Mouse (Mus musculus) forebrain, embryonic 14.5 days (tissue): Measurements from ENCODE around the gene Armc7. TPM values are rescaled to one million over a fixed set of nuclear protein-coding genes. Genes with fewer than 3 reads are reported as not detected.

ENCODE experiments used
- ATAC-seq: fragments of 200-750 bp; cut with Nextera tagmentation; 2 replicates; pipeline ENCODE4 v1.8.0; 2017; ENCODE audit warnings: mild to moderate bottlenecking, moderate library complexity
- DNase-seq: peaks from one replicate; pipeline ENCODE4 v3.0.0-alpha.2; 2015; ENCODE audit warnings: low spot score
- H3K27ac ChIP-seq: fragments of 300-500 bp; sonication (generic); 2 replicates; pipeline ENCODE4 v1.5.1; 2014; ENCODE audit warnings: low read depth, mild to moderate bottlenecking, control low read depth, low read length, moderate library complexity
- H3K27me3 ChIP-seq: fragments of 300-500 bp; sonication (generic); replicated peaks from 2 replicates; pipeline ENCODE4 v1.6.1; 2014; ENCODE audit warnings: low read length, control low read depth, mixed read lengths; ENCODE audit not compliant: control insufficient read depth, insufficient read depth
- H3K36me3 ChIP-seq: fragments of 300-500 bp; sonication (generic); 2 replicates; pipeline ENCODE4 v1.6.1; 2014; ENCODE audit warnings: low read length, control low read depth; ENCODE audit not compliant: control insufficient read depth, insufficient read depth
- H3K4me1 ChIP-seq: fragments of 300-500 bp; sonication (generic); 2 replicates; pipeline ENCODE4 v1.6.1; 2014; ENCODE audit warnings: antibody characterized with exemption, low read length, control low read depth; ENCODE audit not compliant: control insufficient read depth, insufficient read depth
- H3K4me2 ChIP-seq: fragments of 300-500 bp; sonication (generic); 2 replicates; pipeline ENCODE4 v1.6.1; 2014; ENCODE audit warnings: mild to moderate bottlenecking, control low read depth, low read length
- H3K4me3 ChIP-seq: fragments of 300-500 bp; sonication (generic); 2 replicates; pipeline ENCODE4 v1.5.1; 2014; ENCODE audit warnings: low read depth, low read length, control low read depth
- H3K9ac ChIP-seq: fragments of 300-500 bp; sonication (generic); 2 replicates; pipeline ENCODE4 v1.6.1; 2014; ENCODE audit warnings: mild to moderate bottlenecking, low read length, control low read depth, moderate library complexity
- H3K9me3 ChIP-seq: fragments of 300-500 bp; sonication (generic); replicated peaks from 2 replicates; pipeline ENCODE4 v1.6.1; 2016; ENCODE audit warnings: low read length, control low read depth, mixed read lengths; ENCODE audit not compliant: control insufficient read depth
- WGBS: fragments of 180-500 bp; shearing (Covaris S2); extraction: QIAGEN DNeasy Blood & Tissue Kit; methylation state at CpG from one replicate; pipeline ENCODE4 v1.1.7; 2014; 5-methylcytosine and 5-hydroxymethylcytosine counted together
- microRNA-seq: library from miRNA; unstranded; fragments of <30 nt; microRNA quantifications from one replicate; pipeline ENCODE4, GENCODE M21; 2016
- polyA plus RNA-seq: library from polyadenylated mRNA; unstranded; fragments of >200 nt; fragmentation: Nextera tagmentation; extraction: Ambion mirVana; gene quantifications from 2 replicates; pipeline ENCODE4 v1.2.1, GENCODE M21; 2014

Gene Armc7
- polyA plus RNA-seq, 1 experiment from 2014 or later, result 11.5 TPM

DNA sequence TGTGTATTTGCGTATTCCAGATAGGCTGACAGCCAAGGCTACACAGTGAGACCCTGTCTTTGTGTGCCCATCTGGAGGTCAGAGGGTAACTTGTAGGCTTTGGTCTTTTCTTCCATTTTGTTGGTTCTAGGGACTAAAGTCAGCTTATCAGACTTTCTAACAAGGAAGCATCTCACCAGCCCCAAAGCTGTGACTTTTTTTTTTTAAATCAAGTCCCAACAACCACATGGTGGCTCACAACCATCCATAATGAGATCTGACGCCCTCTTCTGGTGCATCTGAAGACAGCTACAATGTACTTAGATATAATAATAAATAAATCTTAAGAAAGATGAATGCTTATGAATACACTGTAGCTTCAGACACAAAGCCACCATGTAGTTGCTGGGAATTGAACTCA lies 62.6 kb downstream of the Armc7 start:
- Histone ChIP-seq H3K27me3 (no peaks in the 10 kb centered on the region), H3K4me2 (no peak overlapping the region), H3K36me3 (peaks cover 13% of the 10 kb centered on the region), H3K4me3 (no peak overlapping the region), H3K27ac (no peak overlapping the region), H3K4me1 (peaks cover 14% of the 10 kb centered on the region), H3K9ac (no peak overlapping the region), H3K9me3 (no peaks in the 10 kb centered on the region)
- ATAC-seq, result no peak
- DNase-seq, result no peak
- WGBS, result 56% methylated on average over 2 of the region's 2 CpGs

Small RNAs within 50 kb of the gene (microRNA-seq; reads per million reads assigned to microRNA genes)
- gene Mir3968, result not detected

Other genes starting within 250 kb of the Armc7 start
- gene Grin2c, start 208.4 kb upstream of the Armc7 start, polyA plus RNA-seq, result 0.12 and 0.14 TPM in 2 replicates
- 17.2 and 20.0 TPM in 2 replicates for gene Fdxr, start 198.6 kb upstream of the Armc7 start, polyA plus RNA-seq
- 0.24 and 0.40 TPM in 2 replicates for gene Fads6, start 178.0 kb upstream of the Armc7 start, polyA plus RNA-seq
- not detected in 2 replicates for gene Otop2, start 168.5 kb upstream of the Armc7 start, polyA plus RNA-seq
- not detected in 2 replicates for gene Ush1g, start 153.6 kb upstream of the Armc7 start, polyA plus RNA-seq
- gene Otop3, start 140.9 kb upstream of the Armc7 start, polyA plus RNA-seq, result 0.06 and 0.09 TPM in 2 replicates
- 32.0 and 36.3 TPM in 2 replicates for gene Hid1, start 107.9 kb upstream of the Armc7 start, polyA plus RNA-seq
- gene Cdr2l, start 93.8 kb upstream of the Armc7 start, polyA plus RNA-seq, result 17.7 and 19.0 TPM in 2 replicates
- gene Mrpl58, start 71.9 kb upstream of the Armc7 start, polyA plus RNA-seq, result 203 and 253 TPM in 2 replicates
- gene Atp5h, start 55.7 kb upstream of the Armc7 start, polyA plus RNA-seq, result 768 and 904 TPM in 2 replicates
- gene Kctd2, start 55.5 kb upstream of the Armc7 start, polyA plus RNA-seq, result 17.8 and 17.9 TPM in 2 replicates
- gene Trim80, start 35.1 kb upstream of the Armc7 start, polyA plus RNA-seq, result not detected in 2 replicates
- gene Slc16a5, start 13.2 kb upstream of the Armc7 start, polyA plus RNA-seq, result 0.12 TPM in 1 of 2 replicates, not detected in the other
- gene Nt5c, start 16.2 kb downstream of the Armc7 start, polyA plus RNA-seq, result 95.5 and 107 TPM in 2 replicates
- 2,151 and 2,168 TPM in 2 replicates for gene Jpt1, start 38.7 kb downstream of the Armc7 start, polyA plus RNA-seq
- gene Sumo2, start 60.6 kb downstream of the Armc7 start, polyA plus RNA-seq, result 1,356 and 1,420 TPM in 2 replicates
- gene Nup85, start 88.8 kb downstream of the Armc7 start, polyA plus RNA-seq, result 117 and 122 TPM in 2 replicates
- 72.1 and 81.5 TPM in 2 replicates for gene Mrps7, start 128.3 kb downstream of the Armc7 start, polyA plus RNA-seq
- 18.1 and 22.7 TPM in 2 replicates for gene Gga3, start 128.4 kb downstream of the Armc7 start, polyA plus RNA-seq
- 9.5 and 12.5 TPM in 2 replicates for gene Mif4gd, start 137.3 kb downstream of the Armc7 start, polyA plus RNA-seq
- 38.3 and 50.1 TPM in 2 replicates for gene Slc25a19, start 152.6 kb downstream of the Armc7 start, polyA plus RNA-seq
- gene Grb2, start 232.9 kb downstream of the Armc7 start, polyA plus RNA-seq, result 108 and 113 TPM in 2 replicates